Mouse (Mus musculus) C3H10T1/2 (cell line): ENCODE results near the gene Acod1. TPM values are rescaled to one million over a fixed set of nuclear protein-coding genes. Genes with fewer than 3 reads are reported as not detected.

Experiments used
- polyA plus RNA-seq, 2 experiments: library from polyadenylated mRNA; unstranded; fragments of >200 nt; fragmentation: generic; extraction: Trizol; gene quantifications; one replicate each; pipeline ENCODE4 v1.2.1; 2012; ENCODE audit warnings: missing spikeins in 2 of 2

The Acod1 gene
- not detected for polyA plus RNA-seq

GRCm38 (mm10) chr14:103046677-103047076 is at the start of gene Acod1:
Gene Acod1, plus strand, starts transcription at chr14:103046977.

DNA sequence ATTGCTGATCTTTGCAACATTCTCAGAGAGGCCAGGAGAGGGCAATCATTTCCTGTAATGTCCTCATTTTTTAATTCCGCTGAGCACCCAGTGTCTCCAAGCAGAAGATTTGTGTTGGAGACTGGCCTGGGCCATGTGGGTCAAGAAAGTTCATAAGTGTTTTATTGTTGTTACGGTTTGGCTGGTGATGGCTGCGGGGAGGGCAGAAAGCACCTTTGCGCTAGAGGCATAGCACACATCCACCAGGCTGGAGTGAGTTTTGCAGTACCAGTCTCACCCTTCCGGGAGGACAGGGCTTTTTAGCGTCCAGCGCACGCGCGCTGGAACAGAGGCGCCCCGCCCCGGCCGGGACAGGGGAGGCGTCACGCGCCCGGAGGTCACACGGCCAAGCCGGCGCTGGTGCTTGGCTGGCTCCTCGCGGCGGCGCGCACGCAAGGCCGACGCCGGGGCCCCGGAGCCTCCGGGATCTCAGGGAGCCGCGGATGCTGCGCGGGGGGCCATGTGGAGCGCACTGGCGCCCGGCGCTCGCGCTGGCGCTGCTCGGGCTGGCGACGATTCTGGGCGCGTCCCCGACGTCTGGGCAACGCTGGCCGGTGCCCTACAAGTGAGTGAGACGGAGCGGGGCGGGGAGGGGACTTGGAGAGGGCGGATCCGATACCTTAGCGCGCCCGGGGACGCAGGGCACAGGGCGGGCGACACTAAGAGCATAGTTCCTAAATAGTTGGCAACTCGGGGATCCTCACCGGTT is 23.3 kb downstream of the Acod1 start, which contains the start of gene Cln5:
Gene Cln5 (plus strand): TSS at position 353 of the 748 bp plus-strand sequence.

GRCm38 (mm10) chr14:103099238-103099933 is 52.6 kb downstream of the Acod1 start, which contains the start of gene Fbxl3:
Gene Fbxl3, minus strand, starts transcription at chr14:103099566.

Other genes with a start within 250 kb of the Acod1 start
- gene Kctd12, start 64.3 kb upstream of the Acod1 start, polyA plus RNA-seq, result 1 to 10 TPM in 1 of 2 experiments, under 1 TPM in 1; 0.02 to 1.6 TPM
- gene Cln5, start 23.2 kb downstream of the Acod1 start, polyA plus RNA-seq, result 10 to 100 TPM in 1 of 2 experiments, 1 to 10 TPM in 1; 2.1 to 13.9 TPM
- gene Fbxl3, start 52.6 kb downstream of the Acod1 start, polyA plus RNA-seq, result 1 to 10 TPM in 1 of 2 experiments, under 1 TPM in 1; 0.57 to 7.8 TPM